Mouse (Mus musculus) ES-E14 (cell line): ENCODE results near the gene Hmgcl. TPM values are rescaled to one million over a fixed set of nuclear protein-coding genes. Genes with fewer than 3 reads are reported as not detected.

Experiments
- DNase-seq: peaks from one replicate; pipeline ENCODE4 v3.0.0-alpha.2; 2013; ENCODE audit warnings: low read depth, low spot score
- H3K27ac ChIP-seq: 2 replicates; pipeline ENCODE4 v1.5.1; 2012; ENCODE audit warnings: low read depth, mild to moderate bottlenecking, low read length, moderate library complexity, mixed read lengths; ENCODE audit not compliant: poor library complexity, insufficient read depth, severe bottlenecking
- H3K36me3 ChIP-seq: 2 replicates; pipeline ENCODE4 v1.6.1; 2012; ENCODE audit warnings: mild to moderate bottlenecking, low read length, moderate library complexity, mixed read lengths; ENCODE audit not compliant: control insufficient read depth, poor library complexity, insufficient read depth, severe bottlenecking
- H3K4me1 ChIP-seq, 2 experiments: fragments of 150-350 bp in 1 of 2; sonication (generic) in 1 of 2; 2 replicates each; pipeline ENCODE4 v1.6.1; 2012; ENCODE audit warnings: low read length in 2 of 2, mild to moderate bottlenecking in 1 of 2, mixed read lengths in 1 of 2; ENCODE audit not compliant: control insufficient read depth in 2 of 2, insufficient read depth in 2 of 2, poor library complexity in 1 of 2
- H3K4me3 ChIP-seq, 2 experiments: fragments of 150-350 bp in 1 of 2; sonication (generic) in 1 of 2; 2 replicates each; pipeline ENCODE4 v1.5.1; 2012; ENCODE audit warnings: low read length in 2 of 2, low read depth in 1 of 2, mild to moderate bottlenecking in 1 of 2, mixed read lengths in 1 of 2; ENCODE audit not compliant: insufficient read depth in 1 of 2, poor library complexity in 1 of 2, severe bottlenecking in 1 of 2
- H3K9ac ChIP-seq: 2 replicates; pipeline ENCODE4 v1.6.1; 2012; ENCODE audit warnings: low read depth, mild to moderate bottlenecking, low read length, mixed read lengths; ENCODE audit not compliant: poor library complexity, insufficient read depth, severe bottlenecking
- H3K9me3 ChIP-seq: fragments of 150-350 bp; sonication (generic); 2 replicates; pipeline ENCODE4 v1.6.1; 2012; ENCODE audit warnings: low read depth, mild to moderate bottlenecking, low read length; ENCODE audit not compliant: control insufficient read depth, insufficient read depth
- CHD2 ChIP-seq: IDR thresholded peaks from 2 replicates; pipeline ENCODE4 v1.6.1; 2014; ENCODE audit warnings: mild to moderate bottlenecking, low read depth, low read length, inconsistent platforms
- HCFC1 ChIP-seq: IDR thresholded peaks from 2 replicates; pipeline ENCODE4 v1.6.1; 2012; ENCODE audit warnings: low read length, inconsistent platforms, borderline replicate concordance; ENCODE audit not compliant: insufficient read depth
- MAFK ChIP-seq: IDR thresholded peaks from 2 replicates; pipeline ENCODE4 v1.6.1; 2014; ENCODE audit warnings: mild to moderate bottlenecking, low read depth, low read length, inconsistent platforms; ENCODE audit not compliant: insufficient read depth
- ZC3H11A ChIP-seq: IDR thresholded peaks from 2 replicates; pipeline ENCODE4 v1.6.1; 2012; ENCODE audit warnings: low read depth, mild to moderate bottlenecking, inconsistent platforms, low read length, borderline replicate concordance
- ZNF384 ChIP-seq: IDR thresholded peaks from 2 replicates; pipeline ENCODE4 v1.6.1; 2012; ENCODE audit warnings: low read depth, low read length, inconsistent platforms
- in situ Hi-C, 2 experiments: fragments of 600-800 bp; cut with MboI; formaldehyde crosslinking; loops; one replicate each; pipeline ENCODE4 v1.15.1; 2025; ENCODE audit warnings: low sequenced_read_pairs in 2 of 2, inconsistent platforms in 1 of 2; ENCODE audit not compliant: unreplicated experiment in 2 of 2
- total RNA-seq: library from RNA; depleted of rRNA; stranded (reverse); fragments of 300-350 nt; gene quantifications from 2 replicates; pipeline ENCODE4 v1.2.3, GENCODE M21; 2012

Gene Hmgcl
- total RNA-seq, 1 experiment = 15.6 TPM

DNA sequence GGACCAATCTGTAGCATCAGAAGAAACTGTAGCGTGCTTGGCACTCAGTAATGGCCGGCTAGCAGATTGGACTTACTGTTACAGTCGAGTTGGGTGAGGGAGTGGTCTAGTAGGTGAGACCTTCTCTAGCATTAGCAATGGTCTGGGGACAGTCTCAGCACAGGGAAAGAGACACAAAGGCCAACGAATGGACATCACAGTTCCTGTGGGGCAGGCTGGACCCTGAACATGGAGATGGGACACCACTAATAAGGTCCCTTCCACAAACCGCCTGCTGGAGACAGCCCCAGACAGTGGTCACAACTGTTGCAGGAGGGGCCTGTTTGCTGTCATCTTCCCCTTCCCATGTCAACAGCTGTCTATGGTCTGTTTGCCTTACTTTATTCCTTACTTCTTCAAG lies 15.5 kb downstream of the Hmgcl start:
- TF ChIP-seq HCFC1 (no peak), CHD2 (no peak), ZNF384 (no peak), ZC3H11A (no peak), MAFK (no peak)

DNA sequence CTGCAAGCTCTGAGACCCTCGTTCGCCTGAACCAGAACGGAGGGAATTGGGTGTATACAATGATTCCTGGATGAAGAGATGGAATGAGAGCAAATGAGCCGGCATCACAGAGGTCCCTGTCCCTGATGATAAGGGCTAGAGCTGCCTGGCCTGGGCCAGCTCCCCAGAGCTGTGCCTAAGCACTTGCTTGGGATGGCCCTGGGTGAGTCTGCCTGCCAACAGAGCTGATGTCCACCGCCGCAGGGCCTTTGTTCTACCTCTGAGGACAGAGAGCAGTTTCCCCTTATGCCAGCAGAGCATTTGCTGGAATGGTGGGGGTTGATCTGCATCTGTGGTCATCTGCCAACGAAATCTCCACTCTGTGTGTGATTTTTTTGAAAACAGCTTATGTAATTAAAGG lies 15.9 kb downstream of the Hmgcl start:
- H3K36me3 ChIP-seq = peaks cover 12% of the 10 kb centered on the region; the same call in 1 of the 2 replicates

More for the DNA sequence above, 15.5 kb downstream of the Hmgcl start:
- Histone ChIP-seq H3K9ac (no peak overlapping the region), H3K4me1 (peaks cover 0 to 8% of the 10 kb centered on the region in 2 experiments; a peak in 1 of 4 replicates), H3K27ac (no peak overlapping the region), H3K4me3 (no peak overlapping the region), H3K36me3 (peaks cover 10% of the 10 kb centered on the region; the same call in 1 of the 2 replicates), H3K9me3 (no peaks in the 10 kb centered on the region)
- no peak for DNase-seq
- in situ Hi-C loops = no loop called here

DNA sequence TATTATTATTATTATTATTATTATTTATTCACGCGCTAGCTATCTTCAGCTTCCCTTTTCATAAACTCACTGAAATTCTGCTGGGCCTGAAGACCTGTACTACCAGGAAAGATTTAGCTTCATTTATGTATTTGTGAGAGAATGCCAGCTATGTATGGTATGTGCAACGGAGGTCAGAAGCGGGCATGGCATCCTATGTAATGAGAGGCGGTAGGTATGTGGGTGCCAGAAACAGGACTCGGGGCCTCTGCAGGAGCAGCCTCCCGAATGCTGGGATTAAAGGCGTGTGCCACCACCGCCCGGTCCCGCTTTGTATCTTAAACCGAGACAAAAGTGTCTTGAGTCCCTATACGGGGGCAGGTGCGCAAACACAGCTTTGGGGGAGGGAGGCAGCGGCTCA lies 16.7 kb downstream of the Hmgcl start:
- peak overlapping the region; percentile 89 to 100 for H3K4me3 ChIP-seq
- no peak for DNase-seq

More for the DNA sequence above, 15.9 kb downstream of the Hmgcl start:
- in situ Hi-C loops = no loop called here
- Histone ChIP-seq H3K9ac (no peak overlapping the region), H3K4me3 (no peak overlapping the region), H3K27ac (no peak overlapping the region), H3K4me1 (peaks cover 0 to 8% of the 10 kb centered on the region in 2 experiments; a peak in 1 of 4 replicates), H3K9me3 (no peaks in the 10 kb centered on the region)
- TF ChIP-seq ZC3H11A (no peak), ZNF384 (no peak), MAFK (no peak), HCFC1 (no peak), CHD2 (no peak)
- DNase-seq = no peak

DNA sequence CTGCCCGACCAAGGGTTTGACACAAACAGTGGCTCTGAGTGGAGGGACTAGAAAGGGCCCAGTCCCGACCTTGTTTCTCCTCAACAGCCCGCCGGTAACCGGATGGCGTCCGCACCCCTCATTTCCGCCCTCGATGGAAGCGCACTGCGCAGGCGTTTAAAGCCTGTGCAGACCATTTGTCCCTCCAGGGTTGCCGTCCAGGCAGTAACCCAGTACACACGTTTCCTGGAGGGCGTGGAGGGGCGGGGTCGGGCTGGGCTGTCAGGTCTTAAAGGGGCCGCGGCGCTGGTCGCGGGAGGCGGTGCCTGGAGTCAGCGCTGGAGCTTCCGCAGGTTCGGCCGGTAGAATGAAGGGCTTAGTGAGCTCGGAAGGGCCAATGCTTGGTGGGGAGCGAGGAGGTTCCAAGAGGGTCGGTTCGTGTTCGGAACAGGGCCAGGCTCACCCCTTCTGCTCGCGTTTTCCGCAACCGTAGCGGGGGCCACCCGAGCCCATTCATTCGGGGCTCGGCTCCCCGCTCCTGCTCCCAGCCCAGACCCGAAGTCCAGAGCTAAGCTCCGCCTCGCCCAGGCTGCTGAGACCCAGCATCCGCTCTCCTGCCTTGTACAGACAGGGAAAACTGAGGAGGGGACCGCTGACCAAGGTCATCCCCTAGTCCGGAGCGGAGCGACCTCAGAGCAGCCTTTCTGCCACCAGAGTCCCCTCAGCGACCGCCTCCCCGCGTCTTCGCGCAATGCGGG lies 17.4 kb downstream of the Hmgcl start, which contains the start of gene Gale:
TSS of gene Gale (plus strand) at position 271 of the 737 bp plus-strand sequence.
- peaks cover 0 to 3% of the 10 kb centered on the region in 2 experiments; a peak in 1 of 4 replicates for H3K4me1 ChIP-seq
- no peak for TF ChIP-seq ZC3H11A
- peak; percentile 70; the same call in 1 of the 2 replicates for TF ChIP-seq HCFC1
- TF ChIP-seq MAFK = 0 out of 2 replicates have a peak, but pooled peaks have one; percentile 6
- peak within 1 kb of the TSS; percentile 98 for H3K9ac ChIP-seq
- peak; percentile 98 for DNase-seq
- H3K36me3 ChIP-seq = peaks cover 23% of the 10 kb centered on the region
- H3K4me3 ChIP-seq = peak within 1 kb of the TSS; percentile 89 to 100
- H3K27ac ChIP-seq = peak within 1 kb of the TSS; percentile 83
- no peaks in the 10 kb centered on the region for H3K9me3 ChIP-seq
- in situ Hi-C loops = no loop called here

More for the DNA sequence above, 16.7 kb downstream of the Hmgcl start:
- no peak for TF ChIP-seq ZC3H11A
- no peak for TF ChIP-seq HCFC1
- no peak for TF ChIP-seq CHD2
- TF ChIP-seq MAFK = no peak
- no peak for TF ChIP-seq ZNF384
- peaks cover 0 to 6% of the 10 kb centered on the region in 2 experiments; a peak in 1 of 4 replicates for H3K4me1 ChIP-seq
- H3K9me3 ChIP-seq = no peaks in the 10 kb centered on the region
- peak overlapping the region; percentile 98 for H3K9ac ChIP-seq
- H3K27ac ChIP-seq = peak overlapping the region; percentile 83
- in situ Hi-C loops = no loop called here
- peaks cover 18% of the 10 kb centered on the region for H3K36me3 ChIP-seq
